ENCODE assay signal across 9 mouse cellular contexts in the genomic region with DNA sequence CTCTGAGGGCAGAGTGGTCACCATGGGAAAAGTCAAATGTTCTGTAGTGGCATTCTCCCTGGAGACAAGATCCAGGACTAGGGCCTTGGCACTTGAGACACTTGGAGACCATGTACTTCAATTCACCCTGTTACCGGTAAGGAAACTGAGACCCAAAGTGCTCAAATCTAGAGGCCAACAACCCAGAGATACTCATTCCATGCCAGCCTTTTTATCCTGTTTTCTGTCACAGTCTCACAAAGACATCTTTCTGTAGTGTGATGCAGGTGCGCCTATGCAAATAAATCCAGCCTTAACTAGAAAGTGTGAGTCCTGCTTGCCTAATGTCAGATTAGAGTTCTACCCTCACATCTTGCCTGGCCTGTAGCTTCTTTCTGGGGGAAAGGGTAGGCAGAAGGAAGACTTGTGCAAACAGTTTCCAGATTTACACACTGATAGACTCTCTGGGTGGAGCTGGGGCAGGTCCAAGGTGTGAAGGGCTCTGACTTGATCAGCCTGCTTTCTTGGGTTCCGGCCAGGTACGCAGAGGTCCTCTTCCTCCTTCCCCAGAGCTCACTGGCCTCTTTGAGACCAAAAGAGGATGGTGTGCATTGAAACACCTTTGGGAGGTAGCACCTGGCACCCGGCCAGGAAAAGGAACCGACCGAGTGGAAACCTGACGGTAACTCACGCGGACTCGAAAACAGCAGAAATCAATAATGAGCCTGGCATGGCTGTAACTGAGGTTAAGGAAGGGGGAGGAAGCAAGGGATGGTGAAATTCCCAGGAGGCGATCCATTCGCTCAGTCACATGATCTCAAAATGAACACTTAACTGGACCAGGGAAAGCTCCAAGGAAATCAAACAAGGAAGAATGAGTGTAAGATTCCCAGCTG. TPM values are rescaled to one million over a fixed set of nuclear protein-coding genes. Genes with fewer than 3 reads are reported as not detected.
DNase-seq lines count a peak whose midpoint lies in the region; ATAC-seq lines count a peak whose summit lies in the region.
"Had no signal": no experiment of that assay in that cellular context is flagged by ENCODE, and none has a peak within 500 bp of the region (broad histone marks: within the 10 kb centered on the region; RNA-seq: fewer than 3 reads in every experiment).

No protein-coding gene starts in this region.

- no peak overlapping the region for H3K9ac ChIP-seq in midbrain, embryonic 15.5 days
- H3K9ac ChIP-seq in midbrain, embryonic 16.5 days (ENCODE audit: low read depth, low read length) = no peak overlapping the region
- H3K9ac ChIP-seq in lung, embryonic 16.5 days (ENCODE audit: low read length) = no peak overlapping the region
- H3K9ac ChIP-seq: liver, embryonic 14.5 days had no signal

- no peak overlapping the region for H3K4me3 ChIP-seq in midbrain, embryonic 15.5 days
- no peak overlapping the region for H3K4me3 ChIP-seq in midbrain, embryonic 16.5 days (ENCODE audit: low read depth, low read length)
- peak overlapping the region; percentile 31 for H3K4me3 ChIP-seq in lung, embryonic 16.5 days (ENCODE audit: low read length)
- no peak overlapping the region for H3K4me3 ChIP-seq in hindbrain, embryonic 10.5 days

- peak; percentile 75 for DNase-seq in kidney, adult 18-20 months
- peak; percentile 52 for DNase-seq in urinary bladder, postnatal 25 days (ENCODE audit: low spot score)
- no peak for DNase-seq in adipocyte (ENCODE audit: low spot score)
- DNase-seq in hindbrain, embryonic 10.5 days (ENCODE audit: low spot score) = no peak
- no peak for DNase-seq in layer of hippocampus, postnatal 25 days (ENCODE audit: extremely low spot score in 1 of 2, low spot score in 1 of 2)

- no peak for ATAC-seq in midbrain, embryonic 15.5 days (replicated peaks)
- no peak for ATAC-seq in midbrain, embryonic 16.5 days
- ATAC-seq in lung, embryonic 16.5 days (ENCODE audit: low read depth) = peak; percentile 77

- H3K27ac ChIP-seq in midbrain, embryonic 15.5 days = no peak overlapping the region
- no peak overlapping the region for H3K27ac ChIP-seq in midbrain, embryonic 16.5 days (ENCODE audit: low read length)
- peak overlapping the region; percentile 69 for H3K27ac ChIP-seq in lung, embryonic 16.5 days (ENCODE audit: low read length)
- no peak overlapping the region for H3K27ac ChIP-seq in hindbrain, embryonic 10.5 days
- H3K27ac ChIP-seq: liver, embryonic 14.5 days had no signal

- no peaks in the 10 kb centered on the region for H3K9me3 ChIP-seq in midbrain, embryonic 15.5 days
- H3K9me3 ChIP-seq in midbrain, embryonic 16.5 days (replicated peaks; ENCODE audit: control insufficient read depth, low read length, poor library complexity, severe bottlenecking) = no peaks in the 10 kb centered on the region
- no peaks in the 10 kb centered on the region for H3K9me3 ChIP-seq in lung, embryonic 16.5 days (ENCODE audit: control insufficient read depth, low read length)
- H3K9me3 ChIP-seq in hindbrain, embryonic 10.5 days = no peaks in the 10 kb centered on the region

- H3K4me1 ChIP-seq in midbrain, embryonic 15.5 days = no peaks in the 10 kb centered on the region; the same call in 1 of the 2 replicates
- H3K4me1 ChIP-seq in midbrain, embryonic 16.5 days (ENCODE audit: control insufficient read depth, insufficient read depth, low read length) = no peaks in the 10 kb centered on the region; the same call in 1 of the 2 replicates
- H3K4me1 ChIP-seq in lung, embryonic 16.5 days (replicated peaks; ENCODE audit: control insufficient read depth, insufficient read depth, low read length) = peaks cover 2% of the 10 kb centered on the region; the same call in 1 of the 2 replicates
- peaks cover 2% of the 10 kb centered on the region; the same call in 1 of the 2 replicates for H3K4me1 ChIP-seq in hindbrain, embryonic 10.5 days (replicated peaks)

- no peaks in the 10 kb centered on the region for H3K36me3 ChIP-seq in midbrain, embryonic 15.5 days (replicated peaks)
- H3K36me3 ChIP-seq in midbrain, embryonic 16.5 days (ENCODE audit: control insufficient read depth, insufficient read depth, low read length) = no peaks in the 10 kb centered on the region
- H3K36me3 ChIP-seq in lung, embryonic 16.5 days (ENCODE audit: control insufficient read depth, insufficient read depth, low read length) = no peaks in the 10 kb centered on the region
- no peaks in the 10 kb centered on the region for H3K36me3 ChIP-seq in hindbrain, embryonic 10.5 days

- H3K4me2 ChIP-seq in midbrain, embryonic 15.5 days = 0 out of 2 replicates have a peak overlapping the region, but pooled peaks have one; percentile 2
- H3K4me2 ChIP-seq in midbrain, embryonic 16.5 days (ENCODE audit: low read length) = no peak overlapping the region
- peak overlapping the region; percentile 56 for H3K4me2 ChIP-seq in lung, embryonic 16.5 days (ENCODE audit: low read depth, low read length)

- 64% methylated on average over 13 of the region's 13 CpGs for WGBS in midbrain, embryonic 15.5 days
- WGBS in midbrain, embryonic 16.5 days = 69% methylated on average over 13 of the region's 13 CpGs
- 39% methylated on average over 13 of the region's 13 CpGs for WGBS in lung, embryonic 16.5 days
- 82% methylated on average over 13 of the region's 13 CpGs for WGBS in hindbrain, embryonic 10.5 days

- H3K27me3 ChIP-seq in midbrain, embryonic 15.5 days (replicated peaks) = no peaks in the 10 kb centered on the region
- H3K27me3 ChIP-seq in midbrain, embryonic 16.5 days (ENCODE audit: control insufficient read depth, insufficient read depth, low read depth, low read length) = no peaks in the 10 kb centered on the region
- H3K27me3 ChIP-seq in lung, embryonic 16.5 days (ENCODE audit: control insufficient read depth, insufficient read depth, low read depth, low read length) = no peaks in the 10 kb centered on the region
- no peaks in the 10 kb centered on the region for H3K27me3 ChIP-seq in hindbrain, embryonic 10.5 days (ENCODE audit: insufficient read depth, poor library complexity, severe bottlenecking)

RNA-seq across cellular contexts. Expression of gene Usp3, which starts 13.2 kb away (rescaled TPM):
- 70.3 and 77.3 TPM in 2 replicates for polyA plus RNA-seq in midbrain, embryonic 15.5 days (2015; fragmentation: Nextera tagmentation; extraction: Ambion mirVana)
- 43.5 and 62.6 TPM in 2 replicates for polyA plus RNA-seq in midbrain, embryonic 16.5 days (2015; fragmentation: Nextera tagmentation; extraction: Ambion mirVana)
- polyA plus RNA-seq in lung, embryonic 16.5 days (2015; fragmentation: Nextera tagmentation; extraction: Ambion mirVana) = 57.9 and 64.6 TPM in 2 replicates
- polyA plus RNA-seq in hindbrain, embryonic 10.5 days (2016; fragmentation: Nextera tagmentation; extraction: Ambion mirVana) = 84.2 and 97.7 TPM in 2 replicates
- 10 to 100 TPM; 37.6 to 38.6 TPM for total RNA-seq in layer of hippocampus, postnatal 25 days (2021)

Comparison
In these comparisons a context has a peak if more than half of its experiments do, and no peak if none do; other contexts are left out.
1. DNase-seq: peak in kidney, adult 18-20 months (single experiment) and urinary bladder, postnatal 25 days (single experiment); none in adipocyte (single experiment), hindbrain, embryonic 10.5 days (single experiment) and layer of hippocampus, postnatal 25 days (0 of 2).